14 mouse cellular contexts compared by ENCODE assay signal in genomic region chr6:88489834-88490233, GRCm38 (mm10). TPM values are rescaled to one million over a fixed set of nuclear protein-coding genes. Genes with fewer than 3 reads are reported as not detected.
DNase-seq lines count a peak whose midpoint lies in the region; TF ChIP-seq lines count a peak whose summit lies in the region.
"Had no signal": no experiment of that assay in that cellular context is flagged by ENCODE, and none has a peak within 500 bp of the region (broad histone marks: within the 10 kb centered on the region; RNA-seq: fewer than 3 reads in every experiment).

No protein-coding gene starts in this region.

- H3K27ac ChIP-seq in embryonic fibroblast, embryonic 13.5 days (ENCODE audit: insufficient read depth, low read length): peak overlapping the region; percentile 12; the same call in 1 of the 2 replicates
- H3K27ac ChIP-seq: embryonic facial prominence, embryonic 10.5 days; embryonic facial prominence, embryonic 12.5 days; forebrain, embryonic 10.5 days; forebrain, embryonic 12.5 days had no signal

- no peak for TF ChIP-seq POLR2A in embryonic fibroblast, embryonic 13.5 days (IDR thresholded peaks at IDR 0.05; ENCODE audit: low read depth, low read length)

- H3K4me3 ChIP-seq in embryonic fibroblast, embryonic 13.5 days (ENCODE audit: insufficient read depth, low read length): no peak overlapping the region
- H3K4me3 ChIP-seq: embryonic facial prominence, embryonic 10.5 days; embryonic facial prominence, embryonic 12.5 days; erythroblast, embryonic 14.5 days; forebrain, embryonic 10.5 days; forebrain, embryonic 12.5 days had no signal

- no peak for TF ChIP-seq CTCF in embryonic fibroblast, embryonic 13.5 days (IDR thresholded peaks at IDR 0.05; ENCODE audit: borderline replicate concordance, insufficient read depth, low read length)

- H3K4me1 ChIP-seq in embryonic fibroblast, embryonic 13.5 days (ENCODE audit: control insufficient read depth, insufficient read depth, low read length): no peaks in the 10 kb centered on the region
- H3K4me1 ChIP-seq: embryonic facial prominence, embryonic 10.5 days; embryonic facial prominence, embryonic 12.5 days; forebrain, embryonic 10.5 days; forebrain, embryonic 12.5 days had no signal

- peak; percentile 48 for DNase-seq in cerebellum, adult 11-12 months
- no peak for DNase-seq in cerebellum, postnatal 36 days
- peak; percentile 54 for DNase-seq in cerebellum, adult 9-11 months
- DNase-seq in cerebellum, adult 8-10 months: no peak
- DNase-seq: adrenal gland, adult 8-10 months; adrenal gland, postnatal 14 days; adrenal gland, postnatal 36 days; B cell, adult 2 months had no signal

RNA-seq across cellular contexts. Expression of gene Ruvbl1, which starts 24.6 kb away (rescaled TPM):
- 44.4 and 46.0 TPM in 2 replicates for polyA plus RNA-seq in embryonic fibroblast, embryonic 13.5 days (2011; ENCODE audit: insufficient read length, low read depth, missing spikeins)

RNA-seq across cellular contexts. Expression of gene Sec61a1, which starts 28.9 kb away (rescaled TPM):
- polyA plus RNA-seq in embryonic fibroblast, embryonic 13.5 days (2011; ENCODE audit: insufficient read length, low read depth, missing spikeins): 226 and 279 TPM in 2 replicates

RNA-seq across cellular contexts. Expression of gene Eefsec, which starts 43.5 kb away (rescaled TPM):
- polyA plus RNA-seq in embryonic fibroblast, embryonic 13.5 days (2011; ENCODE audit: insufficient read length, low read depth, missing spikeins): 11.0 and 13.8 TPM in 2 replicates

Comparison
In these comparisons a context has a peak if more than half of its experiments do, and no peak if none do; other contexts are left out.
1. DNase-seq: peak in cerebellum, adult 11-12 months (single experiment) and cerebellum, adult 9-11 months (single experiment); none in cerebellum, postnatal 36 days (0 of 2) and cerebellum, adult 8-10 months (single experiment).